Mouse (Mus musculus) skeletal muscle tissue, postnatal 0 days (tissue): ENCODE data around the gene Rnf148. TPM values are rescaled to one million over a fixed set of nuclear protein-coding genes. Genes with fewer than 3 reads are reported as not detected.

Source experiments
- polyA plus RNA-seq: library from polyadenylated mRNA; unstranded; fragments of >200 nt; fragmentation: Nextera tagmentation; extraction: Ambion mirVana; gene quantifications from 2 replicates; pipeline ENCODE4 v1.2.1, GENCODE M21; 2015

Rnf148 gene
- not detected in 2 replicates for polyA plus RNA-seq

GRCm38 (mm10) chr6:23655036-23655435 lies at the start of gene Rnf148:
TSS of gene Rnf148 (minus strand) at chr6:23655136.

GRCm38 (mm10) chr6:23650205-23650604 lies 4.7 kb downstream of the Rnf148 start, which contains the start of gene Rnf133:
TSS of gene Rnf133 (minus strand) at chr6:23650305.

Other genes with a start within 250 kb of the Rnf148 start
- 0.10 and 0.18 TPM in 2 replicates for gene Rnf133, start 4.8 kb downstream of the Rnf148 start, polyA plus RNA-seq
- 0.55 and 0.63 TPM in 2 replicates for gene Cadps2, start 184.3 kb upstream of the Rnf148 start, polyA plus RNA-seq